Mouse (Mus musculus) T-helper 1 cell (primary cell): ENCODE measurements around the gene Cdc42bpg.
"Not testable (repeated sequence)": the region's sequence is repeated elsewhere in the genome, so short reads cannot be mapped to it uniquely, and the experiment has no call there.

ENCODE experiments used
- in situ Hi-C: fragments of 300-600 bp; cut with MboI, MseI; formaldehyde crosslinking; loops from one replicate; pipeline ENCODE4 v1.15.1; 2025; ENCODE audit warnings: high pct_unique_total_duplicates

Gene Cdc42bpg

DNA sequence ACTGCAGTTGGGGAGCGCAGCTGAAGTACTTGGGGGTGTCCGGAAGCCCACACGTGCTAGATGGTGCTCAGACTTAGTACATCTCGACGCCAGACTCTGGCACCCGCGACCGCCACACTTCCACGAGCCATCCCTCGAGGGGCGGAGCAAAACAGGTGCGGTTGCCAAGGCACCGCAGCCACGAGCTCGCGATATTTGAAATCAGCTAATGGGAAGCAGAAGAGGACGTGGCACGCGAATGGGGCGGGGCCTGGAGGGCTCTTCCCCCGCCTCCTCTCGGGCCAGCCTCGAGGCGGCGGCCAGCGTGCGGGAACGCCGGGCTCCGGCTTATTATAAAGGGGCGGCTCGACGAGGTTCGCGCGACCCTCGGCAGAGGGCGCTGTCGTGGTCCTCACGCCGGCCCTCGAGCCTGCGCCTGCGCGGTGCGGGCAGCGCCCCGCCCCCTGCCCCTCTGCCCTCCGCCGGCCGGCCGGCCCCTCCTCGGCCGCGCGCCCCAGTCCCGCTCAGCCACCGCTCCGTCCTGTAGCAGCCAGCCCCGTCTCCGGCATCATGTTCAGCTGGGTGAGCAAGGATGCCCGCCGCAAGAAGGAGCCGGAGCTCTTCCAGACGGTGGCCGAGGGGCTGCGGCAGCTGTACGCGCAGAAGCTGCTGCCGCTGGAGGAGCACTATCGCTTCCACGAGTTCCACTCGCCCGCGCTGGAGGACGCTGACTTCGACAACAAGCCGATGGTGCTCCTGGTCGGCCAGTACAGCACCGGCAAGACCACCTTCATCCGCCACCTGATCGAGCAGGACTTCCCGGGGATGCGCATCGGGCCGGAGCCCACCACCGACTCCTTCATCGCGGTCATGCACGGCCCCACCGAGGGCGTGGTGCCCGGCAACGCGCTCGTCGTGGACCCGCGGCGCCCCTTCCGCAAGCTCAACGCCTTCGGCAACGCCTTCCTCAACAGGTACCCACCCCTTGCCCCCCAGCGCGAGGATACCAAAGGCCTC, 29.5 kb upstream of the Cdc42bpg start, which contains the start of gene Ehd1:
Ehd1 (plus strand) TSS at position 300 of the 996 bp plus-strand sequence.
- in situ Hi-C loops, result no loop called here

DNA sequence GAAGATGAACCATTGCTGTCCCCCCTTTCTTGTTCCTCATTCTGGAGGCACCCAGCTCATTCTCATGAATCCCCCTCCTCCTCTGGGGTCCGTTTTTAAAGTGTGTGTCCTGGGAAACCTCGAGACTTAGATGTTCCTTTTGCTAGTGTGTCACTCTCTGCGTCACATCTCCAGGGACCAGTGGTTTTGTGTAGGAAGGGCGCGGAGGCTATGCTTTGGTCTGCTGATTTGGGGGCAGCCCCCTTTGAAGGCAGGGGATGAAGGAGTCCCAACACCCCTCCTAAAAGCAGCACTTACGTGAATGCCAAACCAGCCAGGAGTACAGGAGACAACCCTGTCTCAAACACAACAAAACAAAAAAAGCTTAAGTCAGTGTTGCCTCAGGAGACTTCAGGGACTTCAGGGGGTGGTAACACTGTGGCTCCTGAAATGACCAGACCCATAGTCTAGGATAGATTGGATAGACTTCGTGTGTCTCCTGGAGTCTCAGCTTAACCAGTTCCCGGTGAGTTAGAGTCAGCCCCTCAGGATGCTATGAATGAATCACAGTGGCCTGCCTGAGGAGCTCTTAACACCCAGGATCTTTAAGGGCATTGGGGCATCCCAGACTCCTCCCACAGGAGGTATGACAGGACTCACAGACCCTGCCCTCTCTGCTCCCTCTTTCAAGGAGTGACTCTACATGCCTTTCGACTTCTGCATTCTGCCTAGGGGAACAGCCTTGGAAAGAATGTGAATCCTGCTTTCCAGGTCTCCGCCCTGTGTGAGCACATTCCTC, 28.4 kb upstream of the Cdc42bpg start:
- in situ Hi-C loops, result no loop called here

DNA sequence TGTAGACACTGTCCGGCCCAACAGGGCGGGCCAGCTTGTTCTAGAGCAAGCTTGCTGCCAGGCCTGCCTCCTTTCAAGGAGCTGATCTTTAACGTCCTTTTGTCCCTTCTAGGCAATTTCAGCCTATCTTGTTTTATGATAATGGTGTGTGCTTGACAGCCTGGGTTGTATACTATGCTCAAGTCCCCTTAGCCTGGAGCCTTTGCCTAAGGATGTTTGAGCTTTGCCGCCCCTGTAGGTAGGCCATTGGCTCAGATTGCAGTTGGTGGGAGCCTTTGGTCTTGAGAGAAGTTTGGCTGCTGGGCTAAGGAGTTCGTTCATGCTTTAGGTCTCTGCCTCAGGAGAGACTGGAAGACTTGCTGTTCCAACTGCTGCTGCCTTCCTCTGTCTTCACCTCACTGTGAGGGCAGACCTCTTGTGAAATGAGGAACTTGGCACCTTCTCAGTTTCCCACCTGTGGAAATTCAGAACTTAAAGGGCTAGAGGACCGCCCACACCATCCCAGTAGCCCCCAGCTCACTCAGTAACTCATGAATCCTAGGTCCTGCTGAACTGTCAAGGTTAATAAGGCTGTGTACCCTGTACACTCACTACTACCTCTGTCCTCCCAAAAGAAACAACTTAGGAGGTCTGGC, 27.7 kb upstream of the Cdc42bpg start:
- in situ Hi-C loops, result no loop called here

DNA sequence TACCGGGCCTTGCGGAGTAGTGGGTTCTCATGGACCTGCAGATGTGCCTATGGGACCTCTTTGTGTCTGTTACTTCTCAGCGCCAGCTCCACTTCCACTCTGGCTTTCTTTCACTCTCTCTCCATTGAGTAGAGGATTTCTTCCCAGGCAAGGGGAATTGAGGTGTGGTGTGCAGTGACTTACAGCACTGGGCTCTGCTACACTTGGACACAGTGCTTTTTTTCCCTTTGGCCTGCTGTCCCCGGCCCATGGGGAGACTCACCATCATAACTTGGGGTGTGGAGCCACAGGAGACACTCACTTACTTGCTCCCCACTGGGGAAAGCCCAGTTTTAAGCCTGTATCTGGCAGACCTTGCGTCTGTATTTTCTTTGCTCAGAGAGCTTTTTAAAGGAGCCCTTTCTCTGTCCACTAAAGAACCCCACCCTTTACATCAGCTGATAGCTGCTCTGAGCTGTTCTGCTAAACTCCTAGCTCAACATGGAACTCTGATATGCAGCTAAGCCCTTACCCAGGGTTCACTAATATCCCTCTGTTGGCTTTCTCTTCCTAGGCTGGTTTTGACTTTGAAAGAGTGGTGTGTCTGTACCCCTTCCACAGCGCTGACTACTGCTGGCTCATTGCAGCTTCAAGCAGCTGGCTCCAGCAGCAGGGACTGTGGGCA, 26.6 kb upstream of the Cdc42bpg start:
- in situ Hi-C loops, result no loop called here

DNA sequence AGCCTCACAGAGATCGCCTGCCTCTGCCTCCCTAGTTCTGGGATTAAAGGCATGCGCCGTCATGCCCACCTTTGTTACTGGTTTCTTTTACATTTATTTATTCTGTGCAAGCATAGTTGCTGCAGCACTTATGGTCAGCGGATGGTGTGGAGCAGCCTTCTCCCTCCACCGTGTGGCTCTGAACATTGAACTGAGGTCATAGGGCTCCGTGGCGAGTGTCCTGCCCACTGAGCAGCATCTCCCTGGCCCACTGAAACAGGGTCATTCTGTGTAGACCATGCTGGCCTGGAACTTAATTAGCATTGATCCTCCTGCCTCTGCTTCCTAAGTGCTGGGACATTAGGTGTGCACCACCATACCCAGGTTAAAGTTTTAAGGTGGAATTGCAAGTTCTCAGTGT, 25.7 kb upstream of the Cdc42bpg start:
- in situ Hi-C loops, result no loop called here

DNA sequence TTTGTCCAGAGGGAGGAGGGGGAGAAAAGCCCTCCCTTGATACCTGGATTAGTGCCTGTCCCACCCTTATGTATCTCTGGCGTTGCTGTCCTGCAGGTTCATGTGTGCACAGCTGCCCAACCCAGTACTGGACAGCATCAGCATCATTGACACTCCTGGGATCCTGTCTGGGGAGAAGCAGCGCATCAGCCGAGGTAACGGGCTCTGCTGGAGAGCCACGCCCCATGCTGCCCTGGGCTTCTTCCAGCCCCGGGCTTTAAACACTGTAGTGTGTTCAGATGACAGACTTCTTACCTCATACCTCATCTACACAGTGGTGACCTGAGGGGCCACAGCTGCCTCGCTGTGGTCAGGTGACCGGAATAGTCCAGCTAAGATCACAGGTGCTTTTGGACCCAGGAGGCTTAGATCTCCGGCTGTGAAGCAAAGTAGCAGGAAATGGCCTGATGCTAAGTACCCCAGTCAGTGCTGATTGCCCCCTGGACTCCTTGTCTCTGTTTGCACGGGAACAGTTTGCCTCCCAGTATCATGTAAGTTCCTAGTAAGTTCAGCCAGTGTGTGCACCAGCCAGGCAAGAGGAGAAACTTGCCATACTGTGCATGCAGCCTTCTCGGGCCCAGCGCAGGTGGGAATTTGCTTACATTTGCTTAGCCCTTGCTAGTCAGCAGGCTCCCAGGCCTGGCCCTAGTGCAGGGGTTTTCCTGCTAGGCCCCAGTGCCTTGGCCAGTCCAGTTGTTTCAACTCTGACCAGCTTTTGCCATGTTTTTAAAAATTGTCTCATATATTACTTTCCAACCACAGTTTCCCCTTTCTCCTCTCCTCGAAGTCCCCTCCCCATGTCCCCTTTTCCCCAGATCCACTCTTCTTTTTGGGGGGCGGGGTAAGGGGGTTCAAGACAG, 24.9 kb upstream of the Cdc42bpg start:
- in situ Hi-C loops, result no loop called here

DNA sequence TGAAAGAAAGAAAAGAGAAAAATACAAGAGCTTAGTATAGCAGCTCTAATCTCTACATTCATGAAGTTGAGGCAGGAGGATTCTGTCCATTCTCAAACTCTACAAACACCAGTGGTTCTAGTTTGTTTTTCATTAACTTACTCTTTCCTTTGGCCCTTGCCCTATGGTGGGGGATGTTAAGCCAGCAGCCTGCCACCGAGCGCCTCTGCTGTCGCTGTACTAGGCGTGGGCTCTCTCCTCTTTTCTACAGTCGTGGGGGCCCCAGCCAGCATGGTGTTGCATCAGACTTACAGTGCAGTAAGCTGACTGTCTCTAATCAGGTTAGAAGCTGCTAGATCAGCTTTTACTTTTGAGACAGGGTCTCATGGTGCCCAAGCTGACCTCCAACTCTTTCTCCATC, 23.3 kb upstream of the Cdc42bpg start:
- in situ Hi-C loops, result no loop called here

DNA sequence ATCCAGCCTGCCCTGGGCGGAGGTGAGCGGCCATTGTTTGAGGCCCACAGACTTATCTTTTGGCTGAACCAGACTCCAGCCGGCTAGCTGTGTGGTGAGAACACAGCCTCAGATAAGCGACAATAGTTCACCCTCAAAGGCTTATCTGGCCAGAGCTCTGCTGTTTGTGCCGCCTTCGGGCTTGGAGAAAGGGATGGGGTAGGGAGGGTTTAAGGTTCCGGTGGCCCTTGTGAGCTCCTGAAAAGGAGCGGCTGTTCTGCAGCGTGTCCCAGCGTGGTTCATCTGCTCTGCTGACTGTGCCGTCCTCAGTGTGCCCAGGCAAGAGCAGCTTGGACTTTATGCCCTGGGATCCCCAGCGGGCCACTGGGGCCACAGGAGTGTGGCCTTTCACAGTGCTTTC, 21.8 kb upstream of the Cdc42bpg start:
- in situ Hi-C loops, result no loop called here

DNA sequence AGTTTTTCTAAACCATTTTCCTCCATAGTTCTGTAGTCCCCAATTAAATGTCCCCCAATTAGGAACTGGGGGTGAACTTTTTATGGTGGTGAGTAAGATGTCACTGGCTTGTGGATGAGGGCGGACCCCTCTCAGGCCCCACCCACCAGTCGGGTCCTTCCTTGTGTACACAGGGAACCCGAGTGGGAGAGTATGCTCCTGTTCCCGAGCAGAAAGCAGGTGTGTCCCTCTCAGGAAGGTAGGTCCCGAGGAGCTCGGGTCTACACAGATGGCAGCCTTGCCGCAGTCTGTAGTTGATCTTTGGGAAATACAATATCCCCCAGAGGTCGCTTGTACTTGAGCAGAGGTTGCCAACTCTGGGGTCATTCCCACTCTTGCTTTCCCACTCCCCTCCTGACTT, 21.0 kb upstream of the Cdc42bpg start:
- in situ Hi-C loops, result no loop called here

DNA sequence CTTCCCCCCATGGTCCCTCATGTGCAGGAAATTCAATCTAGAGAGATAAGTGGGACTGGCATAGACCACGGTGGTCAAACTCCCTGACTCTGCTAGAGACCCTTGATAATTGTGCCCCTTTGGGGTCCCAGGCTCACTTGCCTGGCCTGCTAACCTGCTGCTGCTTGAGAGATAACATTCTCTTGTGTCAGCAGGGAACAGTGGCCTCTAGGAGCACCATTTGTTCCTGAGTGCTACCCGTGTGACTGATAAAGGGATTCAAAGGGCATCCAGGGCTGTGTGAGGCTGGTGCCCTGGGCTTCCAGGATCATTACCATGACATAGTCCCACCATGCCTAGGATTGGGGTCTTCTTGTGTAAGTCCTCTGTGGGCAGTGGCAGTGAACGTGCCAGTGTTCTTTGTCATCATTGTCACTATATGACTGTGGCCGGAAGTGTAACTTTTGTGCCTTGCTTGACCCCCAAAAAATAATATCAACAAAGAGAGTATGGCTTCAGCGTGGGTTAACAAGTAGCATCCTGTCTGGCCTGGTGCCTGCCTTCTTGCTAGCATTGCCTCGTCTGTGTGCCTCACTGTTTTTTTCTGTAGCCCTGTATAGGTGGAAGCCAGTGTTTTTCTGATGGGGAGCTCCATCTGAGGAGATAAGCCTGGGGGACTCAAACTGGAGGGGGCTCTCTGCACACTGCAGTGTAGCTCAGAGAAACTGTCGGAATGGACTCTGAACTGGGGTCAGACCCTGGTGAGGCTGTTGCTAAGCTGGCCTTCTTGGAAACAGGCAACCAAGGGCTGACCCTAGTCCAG, 20.4 kb upstream of the Cdc42bpg start:
- in situ Hi-C loops, result no loop called here

DNA sequence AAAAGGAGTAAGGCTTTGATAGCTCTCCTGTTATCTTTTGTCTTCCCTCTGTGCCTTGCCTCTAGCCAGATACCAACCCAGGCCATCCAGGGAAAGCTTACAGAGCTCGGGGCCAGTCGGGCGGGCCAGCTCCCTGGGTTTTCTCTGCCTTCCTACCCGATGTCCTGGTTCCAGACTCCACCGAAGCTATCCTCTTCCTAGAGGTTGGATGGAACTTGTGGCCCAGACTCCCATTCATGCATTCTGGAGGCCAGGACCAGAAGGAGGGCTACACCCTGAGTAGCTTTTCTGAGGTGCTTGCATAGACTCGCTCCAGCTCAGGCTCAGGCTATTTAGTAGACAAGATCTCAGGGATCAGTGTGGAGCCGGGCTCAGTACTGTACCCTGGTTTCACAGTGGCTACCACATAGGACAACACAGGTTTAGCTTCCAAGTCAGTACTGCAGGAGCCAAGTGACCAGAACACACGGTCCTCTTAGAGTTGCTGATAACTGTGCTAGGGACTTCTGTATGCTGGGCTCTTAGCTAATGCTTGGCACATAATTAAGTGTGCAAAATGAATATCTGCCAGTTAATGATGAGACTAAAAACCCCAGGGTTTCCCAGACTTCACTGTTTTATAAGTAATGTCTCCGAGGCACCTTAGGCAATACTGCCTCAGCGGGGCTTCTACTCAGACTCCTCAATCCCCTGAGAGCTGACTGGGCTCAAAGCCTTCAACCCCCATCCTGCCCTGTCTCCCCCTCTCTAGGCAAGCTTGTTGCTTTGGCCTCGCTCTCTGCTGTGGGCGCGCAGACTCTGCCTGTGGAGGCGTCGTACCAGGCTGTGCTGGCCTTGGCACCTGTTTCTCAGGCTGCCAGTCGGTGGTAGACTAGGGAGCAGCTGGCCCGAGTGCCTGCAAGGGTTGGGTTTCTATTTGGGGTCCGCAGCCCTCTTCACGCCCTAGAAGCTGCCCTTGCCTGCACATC, 19.5 kb upstream of the Cdc42bpg start:
- in situ Hi-C loops, result no loop called here

DNA sequence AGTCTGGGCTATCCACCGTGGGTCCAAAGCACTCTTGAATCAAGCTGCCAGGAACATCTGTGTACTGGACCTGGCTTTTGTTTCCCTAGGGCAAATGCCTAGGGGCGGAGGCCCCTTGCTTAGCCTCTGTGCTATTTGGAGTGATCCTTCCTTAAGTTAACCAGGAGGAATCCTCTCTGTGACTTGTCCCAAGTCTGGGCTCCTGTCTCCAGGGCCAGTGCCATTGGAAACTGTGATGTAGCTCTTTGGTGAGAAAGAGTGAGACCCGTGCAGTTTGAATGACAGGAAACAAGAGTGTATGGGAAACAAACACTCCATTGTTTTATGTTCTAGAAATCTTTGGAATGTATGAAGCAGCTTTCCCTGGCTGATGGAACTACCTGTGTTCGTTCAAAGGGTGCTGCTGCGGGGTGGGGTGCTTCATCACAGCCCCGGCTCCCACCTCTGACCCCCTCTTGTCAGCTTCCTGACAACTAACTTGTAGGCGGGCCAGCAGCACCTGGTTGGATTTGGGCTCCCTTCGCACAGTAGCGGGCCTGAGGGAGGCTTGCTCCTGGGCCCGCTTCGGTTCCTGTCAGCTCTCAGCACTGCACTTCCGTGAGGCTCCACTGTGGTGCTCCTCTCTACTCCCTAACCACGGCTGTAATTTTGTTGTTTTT, 17.9 kb upstream of the Cdc42bpg start:
- in situ Hi-C loops, result no loop called here

DNA sequence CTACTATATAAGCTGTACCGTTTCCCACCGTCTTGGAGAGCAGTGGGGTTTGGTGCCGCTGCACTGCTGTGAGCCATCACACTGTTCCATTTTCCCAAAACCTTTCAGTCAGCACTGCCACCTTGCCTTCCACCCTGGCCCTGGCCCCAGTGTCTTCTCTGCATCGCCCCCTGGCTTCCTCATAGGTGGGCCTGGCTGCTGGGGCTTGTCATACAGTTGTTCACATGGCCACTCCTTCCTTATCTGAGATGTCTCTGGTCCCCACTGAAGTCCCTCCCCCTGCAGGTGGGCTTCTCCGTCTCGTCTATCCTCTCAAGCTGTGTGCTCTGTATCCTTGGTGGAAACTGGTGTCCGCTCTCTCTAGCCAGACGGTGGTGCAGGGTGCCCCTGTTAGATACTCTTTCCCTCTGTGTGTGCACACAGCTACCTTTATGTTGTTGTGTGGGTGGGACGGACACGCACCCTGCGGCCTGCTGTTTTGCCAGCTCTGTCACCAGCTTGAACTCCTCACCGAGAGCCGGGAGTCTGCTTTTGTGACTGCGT, 16.5 kb upstream of the Cdc42bpg start:
- in situ Hi-C loops, result no loop called here

DNA sequence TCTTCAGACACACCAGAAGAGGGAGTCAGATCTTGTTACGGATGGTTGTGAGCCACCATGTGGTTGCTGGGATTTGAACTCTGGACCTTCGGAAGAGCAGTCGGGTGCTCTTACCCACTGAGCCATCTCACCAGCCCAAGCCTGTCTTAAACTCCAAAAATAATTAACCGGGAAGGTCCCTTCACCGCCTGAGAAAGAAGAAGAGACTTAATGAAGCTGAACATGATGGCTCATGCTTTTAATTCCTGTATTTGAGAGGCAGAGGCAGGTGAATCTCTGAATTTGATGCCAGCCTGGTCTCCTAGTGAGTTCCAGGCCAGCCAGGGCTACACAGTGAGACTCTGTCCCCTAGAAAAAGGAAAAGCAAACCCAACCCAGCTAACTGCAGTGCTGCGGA, 15.5 kb upstream of the Cdc42bpg start:
- in situ Hi-C loops, result not testable (repeated sequence)

DNA sequence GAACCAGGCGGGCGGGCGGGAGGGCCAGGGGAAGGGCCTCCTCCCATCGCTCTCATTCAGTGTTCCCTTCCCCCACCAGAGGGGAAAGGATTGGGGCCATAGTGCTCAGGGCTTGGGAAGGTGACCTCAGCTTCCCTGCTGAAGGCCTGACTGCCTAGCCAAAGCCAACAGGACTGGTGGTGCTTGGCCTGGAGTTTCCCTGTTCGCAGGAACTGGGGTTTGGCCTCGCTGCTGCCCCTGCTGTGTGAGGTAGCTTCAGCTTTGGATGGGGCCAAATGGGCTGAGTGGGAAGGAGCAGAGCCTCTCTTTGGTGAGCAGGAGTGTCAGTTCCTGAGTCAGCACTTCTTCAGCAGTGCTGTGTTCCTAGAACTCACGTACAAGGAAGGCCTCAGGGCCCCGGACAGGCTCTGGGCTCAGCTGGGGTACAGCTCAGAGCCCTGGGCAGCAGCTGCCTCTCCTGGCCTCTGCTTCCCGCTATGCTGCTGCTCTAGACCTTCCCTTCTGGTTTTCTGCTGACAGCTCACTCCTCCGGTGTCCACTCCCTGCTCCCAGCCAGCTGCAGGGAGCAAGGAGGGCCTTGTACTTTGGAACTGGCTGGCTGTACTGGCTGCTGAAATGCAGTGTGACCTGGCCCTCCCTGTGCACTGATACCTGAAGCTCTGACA, 15.0 kb upstream of the Cdc42bpg start:
- in situ Hi-C loops, result no loop called here

DNA sequence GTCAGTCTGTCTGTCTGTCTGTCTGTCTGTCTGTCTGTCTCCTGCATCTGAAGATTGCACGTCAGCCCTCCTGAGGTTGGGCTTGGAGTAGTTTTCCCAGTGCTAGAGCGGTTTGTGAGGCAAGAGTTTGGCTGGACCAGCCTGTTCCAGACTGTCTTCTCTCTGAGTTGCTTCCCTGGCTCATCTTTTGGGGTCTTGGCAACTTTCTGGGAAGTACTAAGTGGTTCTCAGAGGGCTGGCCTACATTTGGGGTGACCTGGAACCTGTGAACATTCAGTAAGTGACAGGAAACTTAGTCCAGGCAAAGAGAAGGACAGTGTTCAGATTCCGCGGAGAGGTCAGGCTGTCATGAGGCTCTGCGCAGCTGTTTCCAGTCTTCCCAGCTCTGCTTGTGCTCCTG, 14.0 kb upstream of the Cdc42bpg start:
- in situ Hi-C loops, result no loop called here

DNA sequence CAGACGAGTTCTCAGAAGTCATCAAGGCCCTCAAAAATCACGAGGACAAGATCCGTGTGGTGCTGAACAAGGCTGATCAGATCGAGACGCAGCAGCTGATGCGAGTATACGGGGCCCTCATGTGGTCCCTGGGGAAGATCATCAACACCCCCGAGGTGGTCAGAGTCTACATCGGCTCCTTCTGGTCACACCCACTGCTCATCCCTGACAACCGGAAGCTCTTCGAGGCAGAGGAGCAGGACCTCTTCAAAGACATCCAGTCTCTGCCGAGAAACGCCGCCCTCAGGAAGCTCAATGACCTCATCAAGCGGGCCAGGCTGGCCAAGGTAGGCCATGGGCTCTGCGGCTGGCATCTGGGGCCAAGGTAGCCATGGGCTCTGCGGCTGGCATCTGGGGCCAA, 12.0 kb upstream of the Cdc42bpg start:
- in situ Hi-C loops, result no loop called here
